Mouse (Mus musculus): ENCODE measurements around the gene Adgrg7. TPM values are rescaled to one million over a fixed set of nuclear protein-coding genes. Genes with fewer than 3 reads are reported as not detected.

Gene Adgrg7
- total RNA-seq (2023; ENCODE audit: inconsistent age) = 0.19 TPM in 1 of 4 replicates, not detected in the others

DNA sequence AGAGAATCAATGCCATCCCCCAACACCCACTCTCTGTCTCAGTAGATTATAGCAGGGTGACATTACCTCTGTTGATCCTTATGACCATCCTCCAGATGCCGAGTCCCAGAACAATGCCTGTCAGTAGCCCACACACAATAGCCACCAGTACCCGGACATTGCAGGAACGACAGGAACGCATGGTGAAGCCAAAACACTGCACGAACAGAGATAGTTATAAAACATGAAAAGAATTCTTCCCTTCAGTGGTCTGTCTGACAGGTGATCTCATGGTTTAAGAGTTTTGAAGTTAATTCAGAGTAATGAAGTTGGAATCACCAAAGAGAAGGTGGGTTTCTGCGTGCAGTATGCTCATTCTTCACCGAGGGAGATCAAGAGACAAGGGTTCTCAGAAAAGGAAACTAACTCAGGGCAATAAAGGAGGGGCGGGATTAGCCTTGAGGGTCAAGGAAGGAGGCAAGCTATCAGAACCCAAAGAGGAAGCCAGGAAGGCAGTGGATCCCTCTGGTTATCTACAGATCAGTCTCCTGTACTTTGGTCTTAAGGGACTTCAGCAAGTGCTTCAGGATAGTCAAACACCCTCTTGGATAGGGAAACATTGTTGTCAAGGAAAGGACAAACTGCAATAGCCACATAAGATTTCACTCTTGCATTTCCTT is at the start of gene Adgrg7:
Gene Adgrg7 (minus strand): TSS at position 375 of the 659 bp plus-strand sequence.

GRCm38 (mm10) chr16:56717224-56718200 is 78.1 kb downstream of the Adgrg7 start, which contains the start of gene Tfg:
Gene Tfg, minus strand, starts transcription at chr16:56717450.

Other genes starting within 250 kb of the Adgrg7 start
- gene Tfg, start 78.4 kb downstream of the Adgrg7 start, total RNA-seq (2023; ENCODE audit: inconsistent age) = 27.6 to 32.0 TPM (median 30.0 TPM) in 4 replicates
- gene Tmem45a, start 90.3 kb upstream of the Adgrg7 start, total RNA-seq (2023; ENCODE audit: inconsistent age) = not detected in 4 replicates
- gene Lnp1, start 132.2 kb upstream of the Adgrg7 start, total RNA-seq (2023; ENCODE audit: inconsistent age) = not detected in 4 replicates